Mouse (Mus musculus) megakaryocyte, embryonic 14.5 days (primary cell): ENCODE measurements around the gene Slc5a1. TPM values are rescaled to one million over a fixed set of nuclear protein-coding genes. Genes with fewer than 3 reads are reported as not detected.

ENCODE experiments used
- H3K27me3 ChIP-seq: replicated peaks from 2 replicates; pipeline ENCODE3; 2012; ENCODE audit warnings: inconsistent platforms
- H3K36me3 ChIP-seq: replicated peaks from 2 replicates; pipeline ENCODE3; 2012; ENCODE audit warnings: low read length, inconsistent platforms, mixed read lengths
- H3K4me1 ChIP-seq: 2 replicates; pipeline ENCODE4 v1.6.1; 2012; ENCODE audit warnings: inconsistent platforms
- H3K4me3 ChIP-seq: replicated peaks from 2 replicates; pipeline ENCODE3; 2012; ENCODE audit warnings: moderate library complexity, mild to moderate bottlenecking, inconsistent platforms
- H3K9me3 ChIP-seq: 2 replicates; pipeline ENCODE4 v1.6.1; 2012; ENCODE audit warnings: inconsistent platforms
- FLI1 ChIP-seq: IDR thresholded peaks from 2 replicates; pipeline ENCODE4 v1.6.1; 2012; ENCODE audit warnings: low read length, inconsistent platforms, mixed read lengths
- GATA1 ChIP-seq: IDR thresholded peaks from 3 replicates; pipeline ENCODE4 v1.6.1; 2012; ENCODE audit warnings: mixed read lengths, low read length, inconsistent platforms, borderline replicate concordance
- polyA plus RNA-seq: library from polyadenylated mRNA; stranded (reverse); fragments of >175 nt; gene quantifications from 2 replicates; pipeline ENCODE4 v1.2.3, GENCODE M21; 2012; ENCODE audit warnings: low replicate concordance; ENCODE audit not compliant: insufficient read depth

Slc5a1 gene
- polyA plus RNA-seq, 1 experiment: not detected

GRCm38 (mm10) chr5:33207136-33207535, 103.1 kb downstream of the Slc5a1 start:
- H3K36me3 ChIP-seq: no peaks in the 10 kb centered on the region
- TF ChIP-seq FLI1: no peak
- no peak for TF ChIP-seq GATA1
- peaks cover 12% of the 10 kb centered on the region for H3K4me1 ChIP-seq
- peaks cover 11% of the 10 kb centered on the region for H3K9me3 ChIP-seq
- no peak overlapping the region for H3K4me3 ChIP-seq
- peaks cover 24% of the 10 kb centered on the region for H3K27me3 ChIP-seq

DNA sequence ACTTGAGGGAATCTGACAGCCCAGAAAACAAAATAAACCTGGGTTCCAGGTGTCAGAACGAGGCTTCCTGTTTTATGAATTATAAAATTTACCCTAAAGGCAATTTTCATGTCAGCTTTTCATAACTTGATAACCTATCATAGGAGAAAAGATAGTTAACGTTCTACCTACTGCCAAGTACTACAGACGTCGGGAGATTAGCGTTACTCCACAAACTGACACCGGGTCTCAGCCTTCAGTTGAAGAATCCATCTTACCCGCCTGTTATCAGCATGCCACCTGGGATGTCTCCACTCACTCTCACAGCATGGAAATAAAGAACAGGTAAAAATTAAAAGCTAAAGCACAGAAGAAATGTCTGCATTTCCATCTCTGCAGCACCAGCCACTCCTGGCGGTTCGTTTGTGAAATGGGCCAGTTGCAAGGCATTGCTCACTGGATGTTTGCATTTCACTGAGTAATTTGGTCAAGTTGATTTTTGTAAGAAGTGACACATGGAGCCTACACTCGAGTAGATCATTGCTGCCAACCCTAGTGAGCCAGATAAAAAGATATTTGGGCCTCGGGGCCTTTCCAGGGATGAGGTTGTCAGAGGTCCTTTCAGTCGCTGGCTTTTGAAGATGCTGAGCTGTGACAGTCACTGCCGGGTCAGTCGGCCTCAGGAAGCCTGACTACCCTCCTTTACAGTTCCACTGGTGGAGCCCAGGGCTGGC, 104.7 kb downstream of the Slc5a1 start:
- H3K36me3 ChIP-seq: no peaks in the 10 kb centered on the region
- H3K4me3 ChIP-seq: no peak overlapping the region
- peaks cover 16% of the 10 kb centered on the region for H3K4me1 ChIP-seq

DNA sequence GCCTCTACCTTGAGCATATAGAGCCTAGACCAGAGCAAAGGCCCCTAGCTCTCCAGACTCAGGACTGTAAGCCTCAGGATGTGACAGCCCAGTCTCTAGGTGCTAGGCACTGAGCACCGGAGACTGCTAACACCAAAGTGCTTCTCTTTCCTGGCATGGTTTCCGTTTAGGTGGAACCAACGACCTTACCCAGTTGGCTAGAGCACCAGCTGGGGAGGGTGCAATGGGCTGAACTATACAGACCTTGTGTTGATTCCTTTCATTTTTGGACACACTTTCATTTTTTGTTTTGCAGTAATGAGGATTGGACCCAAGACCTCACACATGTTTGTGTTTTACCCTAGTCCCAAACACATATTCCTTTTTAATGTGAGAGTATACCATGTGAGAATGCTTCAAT, 106.5 kb downstream of the Slc5a1 start:
- TF ChIP-seq FLI1: no peak
- no peak for TF ChIP-seq GATA1
- Histone ChIP-seq H3K4me3 (no peak overlapping the region), H3K27me3 (peaks cover 41% of the 10 kb centered on the region), H3K36me3 (no peaks in the 10 kb centered on the region), H3K9me3 (peaks cover 11% of the 10 kb centered on the region), H3K4me1 (peaks cover 7% of the 10 kb centered on the region; the same call in 1 of the 2 replicates)

More for the DNA sequence above, 104.7 kb downstream of the Slc5a1 start:
- H3K27me3 ChIP-seq: peaks cover 30% of the 10 kb centered on the region
- peaks cover 11% of the 10 kb centered on the region for H3K9me3 ChIP-seq
- TF ChIP-seq GATA1 (no peak), FLI1 (no peak)

GRCm38 (mm10) chr5:33211254-33211653, 107.2 kb downstream of the Slc5a1 start:
- H3K9me3 ChIP-seq: peaks cover 11% of the 10 kb centered on the region
- TF ChIP-seq GATA1 (no peak), FLI1 (no peak)
- H3K36me3 ChIP-seq: no peaks in the 10 kb centered on the region
- H3K4me1 ChIP-seq: peaks cover 7% of the 10 kb centered on the region; the same call in 1 of the 2 replicates
- peaks cover 47% of the 10 kb centered on the region for H3K27me3 ChIP-seq
- no peak overlapping the region for H3K4me3 ChIP-seq

Other genes starting within 250 kb of the Slc5a1 start
- gene Prr14l, start 250.0 kb upstream of the Slc5a1 start, polyA plus RNA-seq: 0.36 and 1.3 TPM in 2 replicates
- 0.47 and 0.94 TPM in 2 replicates for gene Depdc5, start 240.5 kb upstream of the Slc5a1 start, polyA plus RNA-seq
- 92.7 and 241 TPM in 2 replicates for gene Ywhah, start 85.4 kb upstream of the Slc5a1 start, polyA plus RNA-seq
- gene Spon2, start 114.2 kb downstream of the Slc5a1 start, polyA plus RNA-seq: not detected in 2 replicates
- gene Ctbp1, start 170.8 kb downstream of the Slc5a1 start, polyA plus RNA-seq: 321 and 333 TPM in 2 replicates
- 43.7 and 134 TPM in 2 replicates for gene Maea, start 231.3 kb downstream of the Slc5a1 start, polyA plus RNA-seq